Mouse (Mus musculus) gastrocnemius, postnatal 10 days (tissue): ENCODE data around the gene Tmem253. TPM values are rescaled to one million over a fixed set of nuclear protein-coding genes. Genes with fewer than 3 reads are reported as not detected.

Experiments
- DNase-seq: peaks from one replicate; pipeline ENCODE4 v3.0.0; 2021; ENCODE audit warnings: mixed read lengths
- long read RNA-seq, 2 experiments: library from polyadenylated mRNA; stranded (forward); transcript quantifications; one replicate each; pipeline ENCODE4 v2.0.0; 2021
- total RNA-seq, 2 experiments: library from RNA; stranded (reverse); gene quantifications; 2 replicates each; pipeline ENCODE4 v1.2.3; 2021

Gene Tmem253
- total RNA-seq: 1 to 10 TPM in 1 of 2 experiments, under 1 TPM in 1; 0.85 to 1.0 TPM
- long read RNA-seq, experiment 1, partial matches to known transcripts: 0 of 2 reads
- long read RNA-seq, experiment 1, other reads (novel, unspliced or antisense): 2 of 2 reads
- long read RNA-seq, experiment 2, partial matches to known transcripts: 0 of 1 reads
- long read RNA-seq, experiment 2, other reads (novel, unspliced or antisense): 1 of 1 reads

GRCm38 (mm10) chr14:52015445-52016100 lies at the start of gene Tmem253:
Gene Tmem253 (plus strand): TSS chr14:52015658.
- DNase-seq: no peak

- DNase-seq: no peak
Observed at GRCm38 (mm10) chr14:51967400-51967799, 48.1 kb upstream of the Tmem253 start.

DNA sequence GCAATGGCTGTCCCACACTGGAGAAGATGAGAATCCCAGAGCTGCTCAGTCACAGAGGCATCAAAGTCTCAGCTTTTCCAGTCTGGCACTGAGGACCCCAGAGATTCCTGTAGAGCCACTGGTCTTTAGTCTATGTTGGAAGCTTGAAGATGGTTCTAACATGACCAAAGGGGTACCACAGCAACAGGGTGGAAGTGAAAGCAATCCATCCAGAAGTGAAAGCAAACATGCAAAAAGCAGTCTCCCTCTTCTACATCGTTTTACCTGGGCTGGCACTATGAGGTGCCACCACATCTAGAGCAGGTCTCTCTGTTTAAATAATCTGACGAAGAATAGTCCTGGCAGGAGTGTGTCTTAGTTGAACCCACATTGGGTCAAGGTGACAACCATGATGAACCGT lies 36.2 kb upstream of the Tmem253 start:
- no peak for DNase-seq

DNA sequence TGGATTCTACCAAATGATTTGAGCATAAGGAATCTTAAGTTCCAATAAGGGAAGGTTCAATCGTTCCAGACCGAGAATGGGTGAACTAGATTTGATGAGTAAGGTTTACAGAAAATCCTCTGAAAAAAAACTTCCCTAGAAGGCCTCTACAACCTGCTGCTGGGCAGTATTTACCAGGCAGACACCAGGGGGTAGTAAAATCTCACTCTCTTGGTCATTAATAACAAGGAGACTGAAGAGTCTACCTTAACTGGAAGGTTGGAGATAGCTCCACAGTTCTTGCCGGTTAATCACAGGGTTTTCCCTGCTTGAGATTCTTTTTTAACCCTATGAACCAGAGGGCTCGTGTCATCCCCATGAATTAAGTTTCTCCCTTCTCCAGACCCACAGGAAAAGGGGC lies 32.2 kb upstream of the Tmem253 start:
- DNase-seq: no peak

DNA sequence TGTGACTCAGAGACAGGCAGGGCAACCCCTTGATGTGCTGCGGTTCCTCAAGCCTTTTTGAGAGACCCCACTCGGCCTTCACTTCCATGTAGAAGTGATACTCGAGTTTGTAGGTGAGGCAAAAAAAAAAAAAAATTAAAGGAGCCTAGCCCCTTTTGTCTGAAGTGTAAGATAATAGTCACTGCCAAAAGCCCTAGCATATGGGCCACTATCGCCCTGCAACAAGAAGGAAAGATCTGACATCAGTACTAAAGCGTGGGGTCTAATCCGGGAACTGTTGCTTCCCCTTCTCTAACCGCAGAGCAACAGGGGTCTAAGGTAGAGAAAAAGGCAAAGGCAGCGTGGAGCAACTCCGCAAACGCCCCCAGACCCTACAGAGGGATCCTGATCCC lies 31.6 kb upstream of the Tmem253 start:
- no peak for DNase-seq

GRCm38 (mm10) chr14:51984247-51985231 lies 30.9 kb upstream of the Tmem253 start, which contains the start of gene Arhgef40:
Gene Arhgef40 (plus strand): TSS chr14:51984719.
- peak; percentile 87 for DNase-seq

GRCm38 (mm10) chr14:51985301-51986152 lies 29.9 kb upstream of the Tmem253 start:
- DNase-seq: peak; percentile 81

DNA sequence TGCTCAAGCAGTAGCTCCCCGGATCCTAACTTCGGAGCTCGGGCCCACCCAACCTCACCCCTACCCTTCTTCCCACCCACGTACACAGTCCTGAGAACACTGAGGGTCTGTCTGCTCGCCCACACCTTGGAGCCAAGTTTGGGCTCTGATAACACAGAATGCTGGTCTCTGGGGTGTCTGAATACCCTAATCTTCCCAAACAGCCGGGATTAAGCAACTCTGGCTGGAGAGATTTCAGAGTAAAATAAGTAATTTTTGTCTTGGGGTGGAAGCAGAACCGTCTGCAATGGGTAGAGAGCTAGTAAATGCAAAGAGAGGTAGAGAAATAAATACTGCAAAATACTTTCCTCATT lies 29.3 kb upstream of the Tmem253 start:
- no peak for DNase-seq

- DNase-seq: no peak
Observed at GRCm38 (mm10) chr14:51987177-51987576, 28.3 kb upstream of the Tmem253 start.

DNA sequence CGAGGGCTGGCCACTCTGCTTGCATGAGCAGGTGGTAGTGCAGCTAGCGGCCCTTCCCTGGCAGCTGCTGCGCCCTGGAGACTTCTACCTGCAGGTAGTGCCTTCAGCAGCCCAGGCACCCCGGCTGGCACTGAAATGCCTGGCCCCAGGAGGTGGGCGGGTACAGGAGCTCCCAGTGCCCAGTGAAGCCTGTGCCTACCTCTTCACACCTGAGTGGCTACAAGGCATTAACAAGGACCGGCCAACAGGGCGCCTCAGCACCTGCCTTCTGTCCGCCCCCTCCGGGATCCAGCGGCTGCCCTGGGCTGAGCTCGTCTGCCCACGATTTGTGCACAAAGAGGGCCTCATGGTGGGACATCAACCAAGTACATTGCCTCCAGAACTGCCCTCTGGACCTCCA lies 26.7 kb upstream of the Tmem253 start:
- DNase-seq: no peak

DNA sequence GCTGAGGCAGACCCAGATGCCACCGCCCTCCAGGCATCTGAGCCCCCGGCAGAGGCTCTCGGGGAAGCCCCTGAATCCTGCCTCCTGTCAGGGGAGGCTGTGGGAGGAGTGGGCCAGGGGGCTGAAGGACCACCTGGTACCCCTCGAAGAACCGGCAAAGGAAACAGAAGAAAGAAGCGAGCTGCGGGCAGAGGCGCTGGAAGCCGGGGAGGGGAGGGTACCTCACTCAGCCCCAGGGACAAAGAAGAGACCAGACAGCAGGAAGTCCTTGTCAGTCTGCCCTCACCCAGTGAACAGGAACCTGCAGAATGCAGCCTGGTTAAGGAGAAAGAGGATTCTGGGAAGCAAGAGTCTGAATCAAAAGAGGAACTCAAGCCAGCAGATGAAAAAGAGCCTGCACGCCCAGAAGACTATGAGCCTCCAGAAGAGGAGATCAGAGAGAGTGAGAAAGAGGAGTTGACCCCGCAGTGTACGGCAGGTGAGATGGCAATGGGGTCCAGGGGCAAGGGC lies 25.9 kb upstream of the Tmem253 start:
- DNase-seq: no peak

- no peak for DNase-seq
Observed at GRCm38 (mm10) chr14:51994453-51994852, 21.0 kb upstream of the Tmem253 start.

- DNase-seq: no peak
Observed at GRCm38 (mm10) chr14:51995219-51995871, 20.1 kb upstream of the Tmem253 start.

DNA sequence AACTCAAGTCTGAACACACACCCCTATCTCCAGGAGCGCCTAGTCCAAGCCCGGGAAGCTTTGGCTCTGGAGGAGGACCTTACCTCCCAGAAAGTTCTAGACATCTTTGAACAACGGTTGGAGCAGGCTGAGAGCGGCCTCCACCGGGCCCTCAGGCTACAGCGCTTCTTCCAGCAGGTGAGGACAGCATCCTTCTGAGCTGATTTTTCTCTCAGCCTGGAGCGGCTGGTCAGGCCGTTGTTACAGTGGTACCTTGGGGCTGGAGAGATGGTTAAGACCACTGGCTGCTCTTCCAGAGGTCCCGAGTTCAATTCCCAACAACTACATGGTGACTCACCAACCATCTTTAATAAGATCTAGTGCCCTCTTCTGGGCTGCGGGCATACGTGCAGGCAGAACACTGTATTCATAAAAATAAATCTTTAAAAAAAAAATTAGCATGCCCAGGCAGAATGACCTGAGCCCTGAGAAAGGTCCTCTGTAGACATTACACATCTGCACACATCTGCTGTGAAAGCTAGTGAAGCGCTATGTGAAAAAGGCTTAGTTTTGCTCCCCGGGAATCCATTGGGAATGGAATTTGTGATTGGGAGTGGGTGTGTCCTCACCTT lies 19.1 kb upstream of the Tmem253 start:
- DNase-seq: no peak

- DNase-seq: peak; percentile 50
Observed at GRCm38 (mm10) chr14:51996866-51997265, 18.6 kb upstream of the Tmem253 start.

GRCm38 (mm10) chr14:51997483-51997882 lies 18.0 kb upstream of the Tmem253 start:
- DNase-seq: no peak

GRCm38 (mm10) chr14:52003981-52004495 lies 11.4 kb upstream of the Tmem253 start:
- no peak for DNase-seq

- no peak for DNase-seq
Observed at GRCm38 (mm10) chr14:52005141-52005540, 10.3 kb upstream of the Tmem253 start.

- DNase-seq: no peak
Observed at GRCm38 (mm10) chr14:52005616-52006015, 9.8 kb upstream of the Tmem253 start.

DNA sequence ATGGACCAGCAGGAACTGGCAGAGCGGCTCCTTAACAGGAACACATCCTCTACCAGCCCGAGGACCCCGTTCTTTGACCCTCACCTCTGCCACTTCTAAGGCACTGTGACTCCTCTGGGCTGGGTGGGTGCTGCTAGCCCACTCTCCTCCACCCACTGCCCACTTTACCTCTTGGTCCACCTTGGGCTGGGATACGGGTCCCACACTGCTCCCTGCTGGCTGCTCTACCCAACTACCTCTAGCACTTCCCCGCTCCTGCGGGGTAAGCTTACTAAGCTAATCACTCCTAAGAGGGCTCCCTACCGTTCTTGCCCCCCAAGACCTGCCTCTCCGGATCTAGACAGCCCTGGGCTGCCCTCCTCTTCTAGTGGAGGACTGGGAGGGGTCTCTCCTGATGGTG lies 9.2 kb upstream of the Tmem253 start:
- no peak for DNase-seq

GRCm38 (mm10) chr14:52006771-52007170 lies 8.7 kb upstream of the Tmem253 start:
- DNase-seq: no peak
